Mouse (Mus musculus) liver, adult 2 months (tissue): Measurements from ENCODE around the gene 4931406C07Rik.

Experiments used
- CTCF ChIP-seq: fragments of 200-500 bp; IDR thresholded peaks from 2 replicates; pipeline ENCODE4 v1.5.1; 2011; ENCODE audit warnings: low read depth, low read length, control low read depth
- POLR2A ChIP-seq: fragments of 200-500 bp; IDR thresholded peaks from 2 replicates; pipeline ENCODE4 v1.6.1; 2011; ENCODE audit warnings: low read length, control low read depth; ENCODE audit not compliant: insufficient read depth; ENCODE audit errors: extremely low read depth

DNA sequence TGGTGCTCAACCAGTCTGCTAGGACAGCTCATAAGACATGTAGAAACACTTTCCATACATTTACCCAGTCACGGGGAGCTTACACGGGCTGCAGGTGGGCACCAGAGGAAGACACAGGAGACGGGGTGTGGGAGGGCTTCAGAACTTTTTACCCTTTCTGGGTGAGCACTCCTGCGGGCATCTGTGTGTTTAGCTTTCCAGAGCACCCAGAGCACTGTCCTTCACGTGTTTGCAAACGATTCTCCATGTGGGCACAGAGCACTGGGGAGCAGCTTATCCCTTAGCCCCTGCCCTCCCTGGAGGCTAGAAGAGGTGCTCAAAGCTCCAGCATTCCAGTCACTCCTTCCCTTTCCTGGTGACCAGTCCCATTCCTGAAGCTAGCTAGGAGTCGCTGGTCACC, 51.7 kb downstream of the 4931406C07Rik start:
- TF ChIP-seq POLR2A (no peak), CTCF (no peak)
